Comparison of ENCODE assay signal across 19 mouse cellular contexts in genomic region chr4:119096401-119096800, GRCm38 (mm10). TPM values are rescaled to one million over a fixed set of nuclear protein-coding genes. Genes with fewer than 3 reads are reported as not detected.
A peak's percentile ranks its signal among the peaks of the same experiment; 100 is the strongest.
DNase-seq lines count a peak whose midpoint lies in the region; ATAC-seq lines count a peak whose summit lies in the region.
"Had no signal": no experiment of that assay in that cellular context is flagged by ENCODE, and none has a peak within 500 bp of the region (broad histone marks: within the 10 kb centered on the region; RNA-seq: fewer than 3 reads in every experiment).

No protein-coding gene starts in this region.

- DNase-seq in hindbrain, embryonic 10.5 days (ENCODE audit: low spot score), result no peak
- DNase-seq in liver, embryonic 13.5 days, result no peak
- no peak for DNase-seq in liver
- DNase-seq in heart, postnatal 10 days, result peak; percentile 39 to 51
- no peak for DNase-seq in B cell, adult 2 months
- DNase-seq in cerebellum, postnatal 10 days, result no peak
- DNase-seq: adrenal gland, adult 2 months; cerebellum, postnatal 25 days had no signal

- no peak overlapping the region for H3K4me3 ChIP-seq in hindbrain, embryonic 10.5 days
- no peak overlapping the region for H3K4me3 ChIP-seq in hindbrain, embryonic 13.5 days
- H3K4me3 ChIP-seq in liver, embryonic 13.5 days (replicated peaks), result no peak overlapping the region
- H3K4me3 ChIP-seq: forebrain, embryonic 12.5 days; heart, adult 2 months; intestine, embryonic 15.5 days; layer of hippocampus, adult 2 months; limb, embryonic 10.5 days; liver, embryonic 12.5 days; midbrain, embryonic 13.5 days; myocyte had no signal

- no peaks in the 10 kb centered on the region for H3K36me3 ChIP-seq in hindbrain, embryonic 10.5 days
- no peaks in the 10 kb centered on the region for H3K36me3 ChIP-seq in hindbrain, embryonic 13.5 days
- H3K36me3 ChIP-seq in liver, embryonic 13.5 days, result no peaks in the 10 kb centered on the region
- H3K36me3 ChIP-seq: forebrain, embryonic 12.5 days; G1E; intestine, embryonic 15.5 days; limb, embryonic 10.5 days; liver, embryonic 12.5 days; midbrain, embryonic 13.5 days had no signal

- peak overlapping the region; percentile 40; the same call in 1 of the 2 replicates for H3K27ac ChIP-seq in hindbrain, embryonic 10.5 days
- H3K27ac ChIP-seq in hindbrain, embryonic 13.5 days, result no peak overlapping the region
- H3K27ac ChIP-seq in liver, embryonic 13.5 days, result no peak overlapping the region
- H3K27ac ChIP-seq: forebrain, embryonic 12.5 days; heart, adult 2 months; hindbrain, embryonic 14.5 days; intestine, embryonic 15.5 days; limb, embryonic 10.5 days; liver, embryonic 12.5 days; midbrain, embryonic 13.5 days had no signal

- H3K4me2 ChIP-seq in hindbrain, embryonic 13.5 days, result no peak overlapping the region
- H3K4me2 ChIP-seq in liver, embryonic 13.5 days, result no peak overlapping the region
- H3K4me2 ChIP-seq: forebrain, embryonic 12.5 days; hindbrain, embryonic 14.5 days; intestine, embryonic 15.5 days; liver, embryonic 12.5 days; midbrain, embryonic 13.5 days had no signal

- 0 out of 2 replicates have a peak, but pooled peaks cover 4% of the 10 kb centered on the region for H3K27me3 ChIP-seq in hindbrain, embryonic 10.5 days (ENCODE audit: insufficient read depth, poor library complexity, severe bottlenecking)
- no peaks in the 10 kb centered on the region for H3K27me3 ChIP-seq in hindbrain, embryonic 13.5 days
- H3K27me3 ChIP-seq in liver, embryonic 13.5 days, result peaks cover 33% of the 10 kb centered on the region
- H3K27me3 ChIP-seq: forebrain, embryonic 12.5 days; intestine, embryonic 15.5 days; midbrain, embryonic 13.5 days had no signal

- H3K9ac ChIP-seq in hindbrain, embryonic 13.5 days, result no peak overlapping the region
- 0 out of 2 replicates have a peak overlapping the region, but pooled peaks have one; percentile 2 for H3K9ac ChIP-seq in liver, embryonic 13.5 days
- H3K9ac ChIP-seq: forebrain, embryonic 12.5 days; hindbrain, embryonic 14.5 days; intestine, embryonic 15.5 days; liver, embryonic 12.5 days; midbrain, embryonic 13.5 days had no signal

- no peaks in the 10 kb centered on the region for H3K9me3 ChIP-seq in hindbrain, embryonic 10.5 days
- H3K9me3 ChIP-seq in hindbrain, embryonic 13.5 days, result no peaks in the 10 kb centered on the region
- H3K9me3 ChIP-seq in liver, embryonic 13.5 days (replicated peaks), result no peaks in the 10 kb centered on the region
- H3K9me3 ChIP-seq: forebrain, embryonic 12.5 days; G1E; intestine, embryonic 15.5 days; limb, embryonic 10.5 days; liver, embryonic 12.5 days; midbrain, embryonic 13.5 days had no signal

- intact Hi-C loops in heart, postnatal 10 days (cut with DNase I), result no loop called here

- H3K4me1 ChIP-seq in hindbrain, embryonic 10.5 days (replicated peaks), result peaks cover 32% of the 10 kb centered on the region
- no peaks in the 10 kb centered on the region for H3K4me1 ChIP-seq in hindbrain, embryonic 13.5 days (replicated peaks)
- H3K4me1 ChIP-seq in liver, embryonic 13.5 days (replicated peaks), result peaks cover 23% of the 10 kb centered on the region
- H3K4me1 ChIP-seq: forebrain, embryonic 12.5 days; midbrain, embryonic 13.5 days had no signal

- 75% methylated on average over 3 of the region's 3 CpGs for WGBS in hindbrain, embryonic 10.5 days
- WGBS in hindbrain, embryonic 13.5 days, result 93% methylated on average over 3 of the region's 3 CpGs
- 58% methylated on average over 3 of the region's 3 CpGs for WGBS in liver, embryonic 13.5 days (ENCODE audit: insufficient replicate concordance)

- ATAC-seq in hindbrain, embryonic 13.5 days (ENCODE audit: low FRiP score), result no peak
- no peak for ATAC-seq in liver, embryonic 13.5 days (ENCODE audit: low read depth)
- ATAC-seq: intestine, embryonic 15.5 days; liver, embryonic 12.5 days; midbrain, embryonic 13.5 days had no signal

RNA-seq across cellular contexts. Expression of gene Slc2a1, which starts 12.1 kb away (rescaled TPM):
- 153 and 228 TPM in 2 replicates for polyA plus RNA-seq in hindbrain, embryonic 10.5 days (2016; fragmentation: Nextera tagmentation; extraction: Ambion mirVana)
- polyA plus RNA-seq in hindbrain, embryonic 13.5 days (2015; fragmentation: Nextera tagmentation; extraction: Ambion mirVana), result 94.4 and 96.5 TPM in 2 replicates
- polyA plus RNA-seq in liver, embryonic 13.5 days (2015; fragmentation: Nextera tagmentation; extraction: Ambion mirVana), result 272 and 303 TPM in 2 replicates
- 1 to 10 TPM; 5.1 to 7.7 TPM for total RNA-seq in heart, postnatal 10 days (2021)

Comparison
In these comparisons a context has a peak if more than half of its experiments do, and no peak if none do; other contexts are left out.
1. DNase-seq: peak in heart, postnatal 10 days (2 of 2); none in hindbrain, embryonic 10.5 days (single experiment), liver, embryonic 13.5 days (single experiment), liver (single experiment), B cell, adult 2 months (0 of 2) and cerebellum, postnatal 10 days (0 of 2).